Mouse (Mus musculus) liver, postnatal 0 days (tissue): Measurements from ENCODE around the gene Nup107.

Experiments used
- CTCF ChIP-seq: sonication (generic); IDR thresholded peaks from 2 replicates; pipeline ENCODE4 v1.5.1; 2016; ENCODE audit warnings: antibody characterized with exemption, low read depth
- EP300 ChIP-seq: IDR thresholded peaks from 2 replicates; pipeline ENCODE4 v1.6.1; 2016; ENCODE audit warnings: antibody characterized with exemption, low read depth, mild to moderate bottlenecking

- TF ChIP-seq CTCF = no peak
- TF ChIP-seq EP300 = no peak
Observed at GRCm38 (mm10) chr10:117711408-117711807, 81.1 kb downstream of the Nup107 start.
